Mouse (Mus musculus) lung, embryonic 16.5 days (tissue): ENCODE data around the gene Vmn2r13. TPM values are rescaled to one million over a fixed set of nuclear protein-coding genes. Genes with fewer than 3 reads are reported as not detected.

Source experiments
- polyA plus RNA-seq: library from polyadenylated mRNA; unstranded; fragments of >200 nt; fragmentation: Nextera tagmentation; extraction: Ambion mirVana; gene quantifications from 2 replicates; pipeline ENCODE4 v1.2.1, GENCODE M21; 2015

Vmn2r13 gene
- polyA plus RNA-seq, 1 experiment from 2014 or later: not detected

Other genes starting within 250 kb of the Vmn2r13 start
- gene Vmn2r10, start 185.7 kb downstream of the Vmn2r13 start, polyA plus RNA-seq: not detected in 2 replicates
- gene Vmn2r11, start 132.6 kb downstream of the Vmn2r13 start, polyA plus RNA-seq: not detected in 2 replicates
- gene Vmn2r12, start 94.2 kb downstream of the Vmn2r13 start, polyA plus RNA-seq: not detected in 2 replicates
- not detected in 2 replicates for gene Vmn2r14, start 32.5 kb upstream of the Vmn2r13 start, polyA plus RNA-seq
- not detected in 2 replicates for gene Vmn2r15, start 105.4 kb upstream of the Vmn2r13 start, polyA plus RNA-seq
- not detected in 2 replicates for gene Vmn2r16, start 138.0 kb upstream of the Vmn2r13 start, polyA plus RNA-seq
- not detected in 2 replicates for gene Vmn2r17, start 227.5 kb upstream of the Vmn2r13 start, polyA plus RNA-seq